Mouse (Mus musculus) liver, embryonic 14.5 days (tissue): Measurements from ENCODE around the gene Ap1g2. TPM values are rescaled to one million over a fixed set of nuclear protein-coding genes. Genes with fewer than 3 reads are reported as not detected.

Experiments used
- ATAC-seq: fragments of 200-750 bp; cut with Nextera tagmentation; 2 replicates; pipeline ENCODE4 v1.8.0; 2017; ENCODE audit warnings: moderate number of reproducible peaks, mild to moderate bottlenecking, moderate library complexity; ENCODE audit not compliant: insufficient read depth
- DNase-seq, 3 experiments: peaks; one replicate each; pipeline ENCODE4 v3.0.0-alpha.2; 2012 to 2013; ENCODE audit warnings: low read depth in 3 of 3, low spot score in 3 of 3
- H3K27ac ChIP-seq: fragments of 300-500 bp; sonication (generic); 2 replicates; pipeline ENCODE4 v1.5.1; 2014; ENCODE audit warnings: moderate library complexity, mild to moderate bottlenecking, control low read depth, inconsistent platforms
- H3K27me3 ChIP-seq: fragments of 300-500 bp; sonication (generic); 2 replicates; pipeline ENCODE4 v1.6.1; 2014; ENCODE audit warnings: mild to moderate bottlenecking, low read length, moderate library complexity; ENCODE audit not compliant: control insufficient read depth, insufficient read depth
- H3K36me3 ChIP-seq: fragments of 300-500 bp; sonication (generic); replicated peaks from 2 replicates; pipeline ENCODE4 v1.6.1; 2014; ENCODE audit warnings: low read depth; ENCODE audit not compliant: control insufficient read depth, insufficient read depth
- H3K4me1 ChIP-seq, 2 experiments: fragments of 200-500 bp in 1 of 2; fragments of 300-500 bp in 1 of 2; sonication (generic) in 1 of 2; replicated peaks; 2 replicates each; pipeline ENCODE4 v1.6.1; 2012 to 2014; ENCODE audit warnings: antibody characterized with exemption in 1 of 2, inconsistent platforms in 1 of 2, low read length in 1 of 2; ENCODE audit not compliant: control insufficient read depth in 2 of 2, insufficient read depth in 2 of 2
- H3K4me2 ChIP-seq: fragments of 300-500 bp; sonication (generic); 2 replicates; pipeline ENCODE4 v1.6.1; 2014; ENCODE audit warnings: low read depth, mild to moderate bottlenecking, control low read depth, moderate library complexity
- H3K4me3 ChIP-seq, 2 experiments: fragments of 200-500 bp in 1 of 2; fragments of 300-500 bp in 1 of 2; sonication (generic) in 1 of 2; 2 replicates each; pipeline ENCODE4 v1.5.1; 2012 to 2014; ENCODE audit warnings: low read depth in 2 of 2, low read length in 2 of 2, mild to moderate bottlenecking in 2 of 2, control low read depth in 1 of 2, inconsistent platforms in 1 of 2, moderate library complexity in 1 of 2; ENCODE audit not compliant: insufficient read depth in 1 of 2
- H3K9ac ChIP-seq: fragments of 300-500 bp; sonication (generic); replicated peaks from 2 replicates; pipeline ENCODE4 v1.6.1; 2014; ENCODE audit warnings: mild to moderate bottlenecking, control low read depth, moderate library complexity
- H3K9me3 ChIP-seq: fragments of 300-500 bp; sonication (generic); 2 replicates; pipeline ENCODE4 v1.6.1; 2016; ENCODE audit warnings: low read length, mixed read lengths; ENCODE audit not compliant: control insufficient read depth
- CTCF ChIP-seq: IDR thresholded peaks from 2 replicates; pipeline ENCODE4 v1.5.1; 2016; ENCODE audit warnings: antibody characterized with exemption, low read depth, control low read depth
- EP300 ChIP-seq: IDR thresholded peaks from 2 replicates; pipeline ENCODE4 v1.6.1; 2016; ENCODE audit warnings: antibody characterized with exemption, low read depth
- WGBS: fragments of 180-500 bp; shearing (Covaris S2); extraction: QIAGEN DNeasy Blood & Tissue Kit; methylation state at CpG from one replicate; pipeline ENCODE4 v1.1.7; 2014; ENCODE audit not compliant: insufficient replicate concordance; 5-methylcytosine and 5-hydroxymethylcytosine counted together
- polyA plus RNA-seq, 2 experiments: library from polyadenylated mRNA; depleted of rRNA in 1 of 2; stranded (reverse) in 1 of 2; unstranded in 1 of 2; fragments of >200 nt; fragmentation: Nextera tagmentation in 1 of 2; extraction: Ambion mirVana in 1 of 2; gene quantifications; 2 replicates each; pipeline versions ENCODE4 v1.2.1 to v1.2.3; 2012 to 2014

Gene Ap1g2
- polyA plus RNA-seq, 2 experiments: 13.4 to 21.2 TPM

DNA sequence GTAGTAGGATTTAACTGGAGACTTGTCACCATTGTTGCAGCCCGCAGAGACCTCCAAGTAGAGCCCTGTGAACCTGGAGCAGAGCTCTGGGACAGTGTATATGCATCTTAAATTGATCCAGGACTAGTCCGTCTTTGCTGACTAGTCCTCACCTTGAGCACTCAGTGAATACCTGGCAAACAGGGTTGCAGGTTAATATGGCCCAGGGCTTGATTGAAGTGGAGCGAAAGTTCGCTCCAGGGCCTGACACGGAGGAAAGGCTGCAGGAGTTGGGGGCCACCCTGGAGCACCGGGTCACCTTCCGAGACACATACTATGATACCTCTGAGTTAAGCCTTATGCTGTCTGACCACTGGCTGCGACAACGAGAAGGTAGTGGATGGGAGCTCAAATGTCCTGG is 11.1 kb downstream of the Ap1g2 start:
- ATAC-seq: no peak
- Histone ChIP-seq H3K9me3 (no peaks in the 10 kb centered on the region), H3K27me3 (no peaks in the 10 kb centered on the region; the same call in 1 of the 2 replicates), H3K36me3 (no peaks in the 10 kb centered on the region; the same call in 1 of the 2 replicates), H3K4me1 (peaks cover 4 to 16% of the 10 kb centered on the region in 2 experiments; a peak in 3 of 4 replicates), H3K27ac (peak overlapping the region; percentile 18), H3K4me3 (peak overlapping the region; percentile 74 to 99), H3K9ac (peak overlapping the region; percentile 73), H3K4me2 (peak overlapping the region; percentile 71)
- TF ChIP-seq CTCF (no peak), EP300 (no peak)
- 53% methylated on average over 9 of the region's 9 CpGs for WGBS
- DNase-seq: no peak

DNA sequence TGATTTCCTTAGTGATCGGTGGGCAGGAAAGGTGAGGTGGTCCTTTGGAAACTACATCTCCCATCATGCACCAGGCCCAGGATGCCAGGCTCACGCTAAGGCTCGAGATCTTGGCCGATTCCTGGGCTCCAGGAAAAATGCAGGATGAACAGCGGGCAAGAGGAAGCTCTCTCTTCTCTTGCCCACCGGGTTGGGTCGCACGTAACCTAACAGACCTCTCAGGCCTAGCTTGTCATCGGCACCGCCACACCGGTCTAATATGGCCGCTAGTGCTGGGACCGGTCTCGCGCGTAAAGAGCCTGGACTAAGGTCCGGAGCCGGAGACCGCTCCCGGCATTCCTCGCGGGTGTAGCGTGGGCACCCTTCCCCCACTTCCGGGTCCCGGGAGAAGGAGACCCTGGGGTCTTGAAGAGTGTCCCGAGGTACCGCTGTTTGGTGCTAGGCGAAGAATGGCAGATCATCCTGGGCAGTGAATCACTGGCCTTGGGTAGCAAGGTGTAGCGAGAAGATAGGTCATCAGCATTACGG is 11.6 kb downstream of the Ap1g2 start, which contains the start of gene Thtpa:
Thtpa (plus strand) TSS at position 81 of the 528 bp plus-strand sequence.
- WGBS: under 1% methylated on average over 30 of the region's 30 CpGs
- Histone ChIP-seq H3K4me1 (peaks cover 4 to 16% of the 10 kb centered on the region in 2 experiments; a peak in 3 of 4 replicates), H3K27me3 (no peaks in the 10 kb centered on the region; the same call in 1 of the 2 replicates), H3K27ac (peak within 1 kb of the TSS; percentile 18), H3K36me3 (no peaks in the 10 kb centered on the region; the same call in 1 of the 2 replicates), H3K4me2 (peak within 1 kb of the TSS; percentile 71), H3K4me3 (peak within 1 kb of the TSS; percentile 74 to 99), H3K9ac (peak within 1 kb of the TSS; percentile 73), H3K9me3 (no peaks in the 10 kb centered on the region)
- ATAC-seq: peak; percentile 54
- TF ChIP-seq CTCF (no peak), EP300 (no peak)
- peak in 2 of 3 experiments; percentile 42 to 54 for DNase-seq

DNA sequence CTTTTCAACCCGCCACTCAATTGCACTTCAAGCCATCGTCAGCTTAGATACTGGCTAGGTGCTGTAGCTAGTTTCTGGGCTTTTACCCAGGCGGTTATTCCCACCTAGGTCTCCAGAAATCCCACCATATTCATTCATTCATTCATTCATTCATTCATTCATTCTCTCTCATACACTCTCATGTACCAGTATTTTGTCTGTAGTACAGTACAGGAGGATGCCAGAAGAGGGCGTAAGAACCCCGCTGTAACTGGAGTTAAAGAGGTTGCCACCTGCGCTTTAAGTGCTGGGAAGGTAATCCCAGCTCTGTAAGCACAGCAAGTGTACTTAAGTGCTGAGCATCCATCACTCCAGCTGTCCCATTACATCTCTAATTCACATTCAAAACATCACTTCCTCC is 12.5 kb downstream of the Ap1g2 start:
- ATAC-seq (no peak), DNase-seq (peak in 2 of 3 experiments; percentile 28 to 41)
- Histone ChIP-seq H3K9me3 (no peaks in the 10 kb centered on the region), H3K27ac (no peak overlapping the region), H3K9ac (no peak overlapping the region), H3K27me3 (no peaks in the 10 kb centered on the region; the same call in 1 of the 2 replicates), H3K4me2 (peak overlapping the region; percentile 71), H3K36me3 (no peaks in the 10 kb centered on the region; the same call in 1 of the 2 replicates), H3K4me1 (peaks cover 4 to 16% of the 10 kb centered on the region in 2 experiments; a peak in 3 of 4 replicates), H3K4me3 (no peak overlapping the region; a peak in 1 of 4 replicates)
- TF ChIP-seq CTCF (peak; percentile 58), EP300 (no peak)
- 38% methylated on average over 6 of the region's 6 CpGs for WGBS

DNA sequence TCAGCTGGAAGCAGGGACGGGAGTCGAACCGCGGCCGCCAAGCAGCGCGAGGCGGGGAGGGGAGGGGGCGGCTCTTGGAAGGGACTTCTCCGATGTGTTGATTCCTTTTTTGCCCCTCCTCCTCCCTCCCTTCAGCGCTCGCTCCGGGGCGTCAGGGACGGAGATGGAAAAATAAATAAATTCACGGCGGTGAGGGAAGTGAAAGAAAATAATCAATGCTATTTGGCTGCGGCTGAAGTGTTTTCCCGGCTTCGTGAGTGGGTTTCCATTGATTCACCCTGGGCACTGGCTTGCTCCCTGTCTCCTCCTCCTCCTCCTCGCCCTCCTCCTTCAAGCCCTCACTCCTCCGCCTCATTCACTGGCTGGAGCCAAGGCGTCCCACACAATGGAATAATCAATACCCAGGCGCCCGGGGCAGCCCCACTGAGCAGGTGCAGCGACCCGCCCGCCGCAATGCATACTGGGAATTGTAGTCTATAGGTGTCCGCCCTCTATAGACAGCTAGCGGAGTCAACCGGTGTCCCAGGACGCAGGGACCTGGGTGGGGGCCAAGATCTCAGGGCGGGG is 14.3 kb downstream of the Ap1g2 start, which contains the start of gene Zfhx2:
Zfhx2 (minus strand) TSS at position 314 of the 567 bp plus-strand sequence.
- Histone ChIP-seq H3K9me3 (no peaks in the 10 kb centered on the region), H3K4me1 (peaks cover 4 to 16% of the 10 kb centered on the region in 2 experiments; a peak in 3 of 4 replicates), H3K4me2 (peak within 1 kb of the TSS; percentile 93), H3K27ac (peak within 1 kb of the TSS; percentile 23; the same call in 1 of the 2 replicates), H3K36me3 (no peaks in the 10 kb centered on the region), H3K27me3 (no peaks in the 10 kb centered on the region; the same call in 1 of the 2 replicates), H3K9ac (peak within 1 kb of the TSS; percentile 75), H3K4me3 (peak within 1 kb of the TSS; percentile 70 to 88)
- DNase-seq (peak; percentile 84 to 88 (median 87)), ATAC-seq (peak; percentile 90)
- WGBS: under 1% methylated on average over 34 of the region's 34 CpGs
- TF ChIP-seq EP300: no peak
- TF ChIP-seq CTCF: peak; percentile 46

DNA sequence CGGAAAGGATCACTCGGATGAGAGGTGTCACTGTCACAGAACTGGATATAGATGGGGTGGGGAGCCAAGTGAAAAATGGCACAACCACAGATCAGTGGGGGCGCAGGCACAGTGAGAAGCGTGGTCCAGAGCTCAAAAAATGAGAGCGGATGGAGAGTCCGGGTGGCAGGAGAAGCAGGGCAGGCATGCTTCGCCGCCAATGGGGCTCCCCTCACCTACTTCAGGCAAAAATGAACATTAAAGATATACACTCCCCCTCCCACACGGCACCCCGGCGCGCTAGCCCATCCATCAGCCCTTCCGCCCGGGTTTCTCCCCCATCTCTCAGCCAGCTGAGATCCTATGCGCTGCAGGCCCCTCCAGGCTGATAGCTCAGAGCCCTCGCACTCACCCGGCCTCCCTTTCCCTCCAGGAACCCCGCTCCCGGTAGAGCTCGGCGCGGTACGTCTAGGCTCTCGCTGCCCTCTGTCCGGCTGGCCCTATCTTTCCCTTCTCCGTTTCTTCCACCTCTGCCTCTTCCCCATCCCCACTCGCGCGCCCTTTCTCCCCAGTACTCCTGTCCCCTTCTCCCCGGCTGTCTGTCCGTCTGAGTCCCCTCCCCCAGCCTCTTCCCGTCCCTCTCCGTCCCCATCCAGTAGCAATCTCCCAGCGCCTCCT is 15.1 kb downstream of the Ap1g2 start:
- Histone ChIP-seq H3K4me2 (peak overlapping the region; percentile 93), H3K9ac (peak overlapping the region; percentile 75), H3K4me1 (peaks cover 4 to 10% of the 10 kb centered on the region in 2 experiments; a peak in 3 of 4 replicates), H3K27me3 (no peaks in the 10 kb centered on the region; the same call in 1 of the 2 replicates), H3K36me3 (no peaks in the 10 kb centered on the region), H3K9me3 (no peaks in the 10 kb centered on the region), H3K4me3 (peak overlapping the region; percentile 70 to 88), H3K27ac (no peak overlapping the region)
- no peak for ATAC-seq
- TF ChIP-seq CTCF (no peak), EP300 (no peak)
- 10% methylated on average over 34 of the region's 34 CpGs for WGBS
- no peak for DNase-seq
